8 mouse cellular contexts compared by ENCODE assay signal in the genomic region with DNA sequence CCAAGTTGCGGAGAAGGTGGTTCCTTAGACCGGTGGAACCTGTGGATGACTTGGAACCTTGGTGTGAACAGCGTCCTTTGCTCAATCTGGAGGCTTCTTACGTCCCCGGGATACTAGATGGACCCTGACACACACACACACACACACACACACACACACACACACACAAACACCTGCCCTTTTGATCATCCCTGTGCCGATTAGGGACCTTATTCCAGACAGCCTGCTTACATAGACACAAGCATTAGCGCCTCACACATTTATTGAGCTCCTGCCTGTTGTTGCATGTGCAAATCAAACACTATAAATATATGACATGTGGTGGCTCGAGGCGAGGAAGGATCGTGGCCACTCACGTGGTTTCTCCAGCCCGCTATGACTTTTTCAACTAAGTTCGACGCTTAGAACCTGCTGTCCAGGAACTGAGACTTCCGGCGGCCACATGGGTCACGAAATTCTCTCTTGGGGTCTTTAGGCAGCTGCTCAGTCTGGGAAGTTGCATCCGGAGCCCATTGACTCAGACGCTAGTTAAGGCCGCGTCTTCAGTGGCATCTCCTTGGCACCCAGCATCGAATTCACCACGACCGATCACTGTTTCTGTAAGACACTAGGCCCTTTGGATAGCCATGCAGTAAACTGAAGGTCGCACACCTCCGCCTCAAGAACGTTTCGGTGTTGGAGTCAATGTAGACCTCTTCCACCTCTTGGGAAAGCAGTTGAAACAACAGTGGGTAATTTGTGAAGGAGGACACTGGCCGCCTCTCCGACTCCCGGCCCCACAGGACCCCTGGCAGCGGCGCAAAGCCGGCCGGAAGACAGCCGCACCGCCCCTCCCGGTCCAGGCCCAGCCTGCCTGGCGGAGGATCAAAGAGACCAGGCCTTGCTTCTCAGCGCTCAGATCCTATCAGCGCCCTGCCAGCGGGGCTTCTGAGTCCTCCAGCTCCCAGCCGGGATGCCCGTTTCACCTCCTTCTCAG. TPM values are rescaled to one million over a fixed set of nuclear protein-coding genes. Genes with fewer than 3 reads are reported as not detected.
DNase-seq lines count a peak whose midpoint lies in the region; ATAC-seq lines count a peak whose summit lies in the region.

No protein-coding gene starts in this region.

- no peak overlapping the region for H3K27ac ChIP-seq in hindbrain, embryonic 15.5 days (replicated peaks)
- H3K27ac ChIP-seq in limb, embryonic 15.5 days, result no peak overlapping the region
- no peak overlapping the region; the same call in 1 of the 2 replicates for H3K27ac ChIP-seq in midbrain, embryonic 16.5 days (ENCODE audit: low read length)

- no peaks in the 10 kb centered on the region for H3K9me3 ChIP-seq in hindbrain, embryonic 15.5 days
- no peaks in the 10 kb centered on the region for H3K9me3 ChIP-seq in limb, embryonic 15.5 days
- H3K9me3 ChIP-seq in midbrain, embryonic 16.5 days (replicated peaks; ENCODE audit: control insufficient read depth, low read length, poor library complexity, severe bottlenecking), result no peaks in the 10 kb centered on the region

- H3K9ac ChIP-seq in hindbrain, embryonic 15.5 days, result no peak overlapping the region; the same call in 1 of the 2 replicates
- no peak overlapping the region for H3K9ac ChIP-seq in limb, embryonic 15.5 days
- peak overlapping the region; percentile 31; the same call in 1 of the 2 replicates for H3K9ac ChIP-seq in midbrain, embryonic 16.5 days (ENCODE audit: low read depth, low read length)

- peak; percentile 34 to 52 for DNase-seq in cerebellum, postnatal 25 days
- DNase-seq in adrenal gland, postnatal 36 days, result peak; percentile 87 to 91
- DNase-seq in gastrocnemius, postnatal 10 days, result peak; percentile 67
- DNase-seq in thymus, postnatal 10 days (ENCODE audit: low spot score in 2 of 2), result peak; percentile 70 to 71

- H3K4me2 ChIP-seq in hindbrain, embryonic 15.5 days, result peak overlapping the region; percentile 96
- peak overlapping the region; percentile 95 for H3K4me2 ChIP-seq in limb, embryonic 15.5 days
- peak overlapping the region; percentile 97 for H3K4me2 ChIP-seq in midbrain, embryonic 16.5 days (ENCODE audit: low read length)

- WGBS in hindbrain, embryonic 15.5 days, result 8% methylated on average over 44 of the region's 44 CpGs
- whole genome bisulfite sequencing in limb, embryonic 15.5 days, result 8% methylated on average over 44 of the region's 44 CpGs
- WGBS in midbrain, embryonic 16.5 days, result 6% methylated on average over 44 of the region's 44 CpGs

- peaks cover 32% of the 10 kb centered on the region for H3K4me1 ChIP-seq in hindbrain, embryonic 15.5 days (replicated peaks)
- peaks cover 41% of the 10 kb centered on the region for H3K4me1 ChIP-seq in limb, embryonic 15.5 days
- H3K4me1 ChIP-seq in midbrain, embryonic 16.5 days (ENCODE audit: control insufficient read depth, insufficient read depth, low read length), result peaks cover 21% of the 10 kb centered on the region

- peaks cover 36% of the 10 kb centered on the region for H3K27me3 ChIP-seq in hindbrain, embryonic 15.5 days
- H3K27me3 ChIP-seq in limb, embryonic 15.5 days, result peaks cover 53% of the 10 kb centered on the region
- peaks cover 27% of the 10 kb centered on the region for H3K27me3 ChIP-seq in midbrain, embryonic 16.5 days (ENCODE audit: control insufficient read depth, insufficient read depth, low read depth, low read length)

- H3K4me3 ChIP-seq in hindbrain, embryonic 15.5 days, result peak overlapping the region; percentile 69
- peak overlapping the region; percentile 65 for H3K4me3 ChIP-seq in limb, embryonic 15.5 days
- peak overlapping the region; percentile 68 for H3K4me3 ChIP-seq in midbrain, embryonic 16.5 days (ENCODE audit: low read depth, low read length)

- no peak for ATAC-seq in cerebellum, adult (ENCODE audit: insufficient number of reproducible peaks, low FRiP score, low TSS enrichment)
- peak; percentile 35; the same call in 1 of the 2 replicates for ATAC-seq in hindbrain, embryonic 15.5 days (ENCODE audit: low FRiP score, low read depth)
- ATAC-seq in limb, embryonic 15.5 days (ENCODE audit: insufficient number of reproducible peaks, low FRiP score, low TSS enrichment, low read depth), result no peak
- ATAC-seq in midbrain, embryonic 16.5 days, result 0 out of 2 replicates have a peak, but pooled peaks have one; percentile 34

- H3K36me3 ChIP-seq in hindbrain, embryonic 15.5 days, result no peaks in the 10 kb centered on the region
- 0 out of 2 replicates have a peak, but pooled peaks cover under 1% of the 10 kb centered on the region for H3K36me3 ChIP-seq in limb, embryonic 15.5 days
- no peaks in the 10 kb centered on the region for H3K36me3 ChIP-seq in midbrain, embryonic 16.5 days (ENCODE audit: control insufficient read depth, insufficient read depth, low read length)

RNA-seq across cellular contexts. Expression of a gene that starts 1.1 kb away (rescaled TPM):
- 10 to 100 TPM; 36.8 to 50.1 TPM for total RNA-seq in adrenal gland, postnatal 36 days (2021)
- total RNA-seq in gastrocnemius, postnatal 10 days (2021), result 1 to 10 TPM; 2.0 to 4.6 TPM
- polyA plus RNA-seq in hindbrain, embryonic 15.5 days (2015; fragmentation: Nextera tagmentation; extraction: Ambion mirVana), result 5.2 and 5.8 TPM in 2 replicates
- polyA plus RNA-seq in limb, embryonic 15.5 days (2015; fragmentation: Nextera tagmentation; extraction: Ambion mirVana), result 9.6 and 9.8 TPM in 2 replicates
- 2.3 and 3.2 TPM in 2 replicates for polyA plus RNA-seq in midbrain, embryonic 16.5 days (2015; fragmentation: Nextera tagmentation; extraction: Ambion mirVana)

RNA-seq across cellular contexts. Expression of a gene that starts 52.1 kb away (rescaled TPM):
- 100 to 1,000 TPM; 529 to 536 TPM for total RNA-seq in adrenal gland, postnatal 36 days (2021)
- total RNA-seq in gastrocnemius, postnatal 10 days (2021), result 100 to 1,000 TPM; 254 to 257 TPM
- polyA plus RNA-seq in hindbrain, embryonic 15.5 days (2015; fragmentation: Nextera tagmentation; extraction: Ambion mirVana), result 975 and 989 TPM in 2 replicates
- 702 and 744 TPM in 2 replicates for polyA plus RNA-seq in limb, embryonic 15.5 days (2015; fragmentation: Nextera tagmentation; extraction: Ambion mirVana)
- 1,072 and 1,120 TPM in 2 replicates for polyA plus RNA-seq in midbrain, embryonic 16.5 days (2015; fragmentation: Nextera tagmentation; extraction: Ambion mirVana)

Comparison
In these comparisons a context has a peak if more than half of its experiments do, and no peak if none do; other contexts are left out.
1. ATAC-seq: peak in hindbrain, embryonic 15.5 days (single experiment) and midbrain, embryonic 16.5 days (single experiment); none in cerebellum, adult (single experiment) and limb, embryonic 15.5 days (single experiment).
2. Peak in every context shown above with its lines, with median percentiles within 50 percentile points of each other: DNase-seq, H3K4me2 ChIP-seq and H3K4me3 ChIP-seq.